Mouse (Mus musculus) cortical plate, adult 2 months (tissue): ENCODE measurements at regions not wholly inside any gene's neighbourhood (a gene's known extent, or its start where the extent isn't known, plus 50 kb on each side); places are given as distances from the start of the nearest gene placed in this dataset.

ENCODE experiments used
- CTCF ChIP-seq: fragments of 200-500 bp; IDR thresholded peaks from 2 replicates; pipeline ENCODE4 v1.5.1; 2011; ENCODE audit warnings: mild to moderate bottlenecking, control low read depth, low read length; ENCODE audit not compliant: insufficient read depth; ENCODE audit errors: extremely low read depth
- POLR2A ChIP-seq: fragments of 200-500 bp; IDR thresholded peaks from 2 replicates; pipeline ENCODE4 v1.6.1; 2011; ENCODE audit warnings: mild to moderate bottlenecking, low read length, control low read depth; ENCODE audit not compliant: insufficient read depth; ENCODE audit errors: extremely low read depth

GRCm38 (mm10) chr10:118568617-118569016 is 127.8 kb downstream of the Ifng start:
- TF ChIP-seq POLR2A = no peak
- no peak for TF ChIP-seq CTCF
